Mouse (Mus musculus): Measurements from ENCODE around the gene Tbx1. TPM values are rescaled to one million over a fixed set of nuclear protein-coding genes. Genes with fewer than 3 reads are reported as not detected.

Tbx1 gene
- polyA plus RNA-seq, 1 experiment from 2014 or later: 0.93 TPM

DNA sequence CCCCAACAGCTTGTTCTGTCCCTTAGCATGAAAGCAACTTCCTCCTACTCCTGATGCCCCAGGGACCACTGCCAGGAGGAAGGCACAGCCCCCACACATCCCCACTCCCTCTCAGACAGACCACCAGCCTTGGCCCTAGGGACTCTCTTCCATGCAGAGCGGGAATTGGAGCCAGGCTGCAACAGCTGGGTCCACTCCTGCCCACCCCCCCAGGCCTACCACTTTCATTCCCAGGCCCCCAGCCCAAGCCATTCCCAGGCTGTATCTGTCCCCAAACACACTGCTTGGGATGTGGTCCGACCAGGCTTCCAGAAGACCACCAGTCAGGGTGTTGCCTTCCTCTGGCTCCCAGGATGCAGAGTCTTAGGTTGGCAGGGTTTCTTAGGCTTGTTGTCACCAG is 18.6 kb upstream of the Tbx1 start:
- 80% methylated on average over 2 of the region's 2 CpGs for WGBS
- no peak overlapping the region for H3K4me2 ChIP-seq (replicated peaks; ENCODE audit: low read depth)
- no peaks in the 10 kb centered on the region for H3K27me3 ChIP-seq (replicated peaks; ENCODE audit: control insufficient read depth, insufficient read depth, low read length)
- H3K27ac ChIP-seq (ENCODE audit: low read depth, low read length): no peak overlapping the region
- H3K4me3 ChIP-seq (ENCODE audit: low read depth, low read length): no peak overlapping the region
- ATAC-seq: no peak
- no peak overlapping the region for H3K9ac ChIP-seq (ENCODE audit: low read depth, low read length)
- H3K9me3 ChIP-seq (ENCODE audit: control insufficient read depth): no peaks in the 10 kb centered on the region
- TF ChIP-seq CTCF (IDR thresholded peaks at IDR 0.05; ENCODE audit: low read depth): no peak
- no peaks in the 10 kb centered on the region for H3K36me3 ChIP-seq (ENCODE audit: control insufficient read depth, insufficient read depth)
- no peaks in the 10 kb centered on the region for H3K4me1 ChIP-seq (replicated peaks; ENCODE audit: control insufficient read depth, insufficient read depth, low read length)

- Histone ChIP-seq H3K9ac (ENCODE audit: low read depth, low read length) (no peak overlapping the region), H3K27ac (ENCODE audit: low read depth, low read length) (no peak overlapping the region), H3K9me3 (ENCODE audit: control insufficient read depth) (no peaks in the 10 kb centered on the region), H3K27me3 (replicated peaks; ENCODE audit: control insufficient read depth, insufficient read depth, low read length) (no peaks in the 10 kb centered on the region), H3K4me1 (replicated peaks; ENCODE audit: control insufficient read depth, insufficient read depth, low read length) (no peaks in the 10 kb centered on the region), H3K36me3 (ENCODE audit: control insufficient read depth, insufficient read depth) (no peaks in the 10 kb centered on the region), H3K4me2 (replicated peaks; ENCODE audit: low read depth) (no peak overlapping the region), H3K4me3 (ENCODE audit: low read depth, low read length) (no peak overlapping the region)
- 21% methylated on average over 11 of the region's 11 CpGs for WGBS
- no peak for ATAC-seq
- TF ChIP-seq CTCF (IDR thresholded peaks at IDR 0.05; ENCODE audit: low read depth): no peak
These were observed 17.8 kb upstream of the Tbx1 start for GRCm38 (mm10) chr16:18608226-18608625.

GRCm38 (mm10) chr16:18605705-18606104 is 15.2 kb upstream of the Tbx1 start:
- Histone ChIP-seq H3K4me2 (replicated peaks; ENCODE audit: low read depth) (no peak overlapping the region), H3K27ac (ENCODE audit: low read depth, low read length) (no peak overlapping the region), H3K27me3 (replicated peaks; ENCODE audit: control insufficient read depth, insufficient read depth, low read length) (no peaks in the 10 kb centered on the region), H3K4me3 (ENCODE audit: low read depth, low read length) (no peak overlapping the region), H3K9ac (ENCODE audit: low read depth, low read length) (no peak overlapping the region), H3K4me1 (replicated peaks; ENCODE audit: control insufficient read depth, insufficient read depth, low read length) (no peaks in the 10 kb centered on the region), H3K9me3 (ENCODE audit: control insufficient read depth) (no peaks in the 10 kb centered on the region), H3K36me3 (ENCODE audit: control insufficient read depth, insufficient read depth) (no peaks in the 10 kb centered on the region)
- 51% methylated on average over 5 of the region's 5 CpGs for whole genome bisulfite sequencing
- TF ChIP-seq CTCF (IDR thresholded peaks at IDR 0.05; ENCODE audit: low read depth): no peak
- ATAC-seq: no peak

DNA sequence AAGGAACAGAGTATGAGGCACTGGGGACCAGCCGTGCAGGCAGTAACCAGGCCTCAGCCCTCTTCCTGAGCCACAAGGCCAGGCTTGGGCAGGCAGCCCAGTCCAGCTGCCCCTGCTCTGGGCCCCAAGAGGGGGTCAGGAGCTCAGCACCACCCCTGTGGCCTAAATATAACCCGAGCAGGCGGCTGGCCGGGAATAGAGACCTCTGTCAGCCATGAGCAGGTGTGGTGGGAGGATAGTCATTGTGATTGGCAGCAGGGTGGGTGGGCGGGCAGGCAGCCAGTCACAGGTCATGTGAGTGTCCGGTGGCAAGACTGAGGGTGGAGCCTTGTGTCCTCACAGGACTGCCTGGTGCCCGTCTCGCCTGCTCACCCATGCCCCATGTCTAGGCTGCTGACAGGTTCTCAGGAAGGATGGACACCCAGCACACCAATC is 13.8 kb upstream of the Tbx1 start:
- Histone ChIP-seq H3K27me3 (replicated peaks; ENCODE audit: control insufficient read depth, insufficient read depth, low read length) (no peaks in the 10 kb centered on the region), H3K4me1 (replicated peaks; ENCODE audit: control insufficient read depth, insufficient read depth, low read length) (no peaks in the 10 kb centered on the region), H3K4me2 (replicated peaks; ENCODE audit: low read depth) (no peak overlapping the region), H3K27ac (ENCODE audit: low read depth, low read length) (no peak overlapping the region), H3K4me3 (ENCODE audit: low read depth, low read length) (no peak overlapping the region), H3K36me3 (ENCODE audit: control insufficient read depth, insufficient read depth) (no peaks in the 10 kb centered on the region), H3K9me3 (ENCODE audit: control insufficient read depth) (no peaks in the 10 kb centered on the region), H3K9ac (ENCODE audit: low read depth, low read length) (no peak overlapping the region)
- ATAC-seq: no peak
- WGBS: 55% methylated on average over 6 of the region's 8 CpGs
- no peak for TF ChIP-seq CTCF (IDR thresholded peaks at IDR 0.05; ENCODE audit: low read depth)

DNA sequence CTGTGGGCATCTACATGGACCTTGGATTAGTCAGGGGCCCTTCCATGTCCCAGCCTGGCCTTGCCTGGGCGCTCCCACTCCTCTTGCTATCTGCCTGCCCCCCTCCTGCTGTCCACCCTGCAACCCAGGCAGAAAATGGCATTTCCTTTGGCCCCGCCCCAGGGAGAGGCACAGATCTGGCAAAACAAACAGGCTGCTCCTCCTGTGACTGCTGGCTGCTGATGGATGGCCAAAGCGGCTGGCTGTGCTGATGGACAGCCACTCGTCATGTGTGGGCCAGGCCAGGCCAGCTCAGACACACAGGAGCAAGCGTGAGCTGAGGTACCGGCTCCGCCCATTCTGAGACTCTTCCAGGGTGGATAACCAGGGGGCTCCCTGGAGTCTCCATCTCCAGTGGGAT is 11.0 kb upstream of the Tbx1 start:
- H3K27ac ChIP-seq (ENCODE audit: low read depth, low read length): no peak overlapping the region
- no peak overlapping the region for H3K9ac ChIP-seq (ENCODE audit: low read depth, low read length)
- TF ChIP-seq CTCF (IDR thresholded peaks at IDR 0.05; ENCODE audit: low read depth): no peak
- no peaks in the 10 kb centered on the region for H3K4me1 ChIP-seq (replicated peaks; ENCODE audit: control insufficient read depth, insufficient read depth, low read length)
- H3K4me3 ChIP-seq (ENCODE audit: low read depth, low read length): no peak overlapping the region
- no peak for ATAC-seq
- no peaks in the 10 kb centered on the region for H3K36me3 ChIP-seq (ENCODE audit: control insufficient read depth, insufficient read depth)
- no peaks in the 10 kb centered on the region for H3K9me3 ChIP-seq (ENCODE audit: control insufficient read depth)
- 56% methylated on average over 7 of the region's 7 CpGs for WGBS
- H3K27me3 ChIP-seq (replicated peaks; ENCODE audit: control insufficient read depth, insufficient read depth, low read length): no peaks in the 10 kb centered on the region
- no peak overlapping the region for H3K4me2 ChIP-seq (replicated peaks; ENCODE audit: low read depth)

DNA sequence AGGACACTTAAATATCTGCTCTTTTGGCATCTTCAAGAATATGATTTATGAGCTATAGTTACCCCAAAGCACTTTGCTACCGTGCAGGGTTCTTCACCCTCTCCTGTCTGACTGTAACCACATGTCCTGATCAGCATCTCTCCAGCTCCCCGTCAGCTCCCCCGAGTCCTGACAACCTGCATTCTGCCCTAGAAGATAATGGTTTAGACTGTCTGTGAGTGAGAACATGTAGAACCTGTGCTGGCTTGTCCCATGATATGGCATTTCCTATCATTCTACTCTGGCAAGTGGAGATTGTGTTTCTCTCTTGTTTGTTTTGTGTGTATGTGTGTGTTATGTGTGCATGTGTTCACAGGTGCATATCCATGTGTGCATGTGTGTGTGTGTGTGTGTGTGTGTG is 7.5 kb upstream of the Tbx1 start:
- no peak overlapping the region for H3K27ac ChIP-seq (ENCODE audit: low read depth, low read length)

DNA sequence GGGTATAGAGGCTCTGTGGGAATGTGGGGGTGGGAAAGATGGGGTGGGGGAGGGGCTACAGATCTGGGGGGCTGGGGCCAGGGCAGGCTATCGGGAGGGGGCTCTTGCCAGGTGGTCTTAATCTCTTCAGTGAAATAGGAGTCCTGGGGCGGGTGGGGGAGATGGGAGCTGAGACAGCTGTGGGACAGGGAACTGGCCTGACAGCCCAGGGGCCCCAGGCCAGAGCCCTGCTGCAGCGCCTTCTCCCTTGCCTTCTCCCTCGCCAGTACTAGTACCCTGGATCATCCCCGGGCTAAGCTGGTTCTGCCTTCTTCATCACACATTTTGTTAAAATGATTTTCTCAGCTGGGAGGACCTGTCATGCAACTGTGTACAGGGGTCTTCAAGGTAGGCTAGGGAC is 5.8 kb upstream of the Tbx1 start:
- Histone ChIP-seq H3K4me1 (replicated peaks; ENCODE audit: control insufficient read depth, insufficient read depth, low read length) (peaks cover 3% of the 10 kb centered on the region), H3K4me2 (replicated peaks; ENCODE audit: low read depth) (no peak overlapping the region), H3K27me3 (replicated peaks; ENCODE audit: control insufficient read depth, insufficient read depth, low read length) (peaks cover 8% of the 10 kb centered on the region), H3K9me3 (ENCODE audit: control insufficient read depth) (no peaks in the 10 kb centered on the region), H3K36me3 (ENCODE audit: control insufficient read depth, insufficient read depth) (no peaks in the 10 kb centered on the region), H3K27ac (ENCODE audit: low read depth, low read length) (no peak overlapping the region), H3K4me3 (ENCODE audit: low read depth, low read length) (no peak overlapping the region), H3K9ac (ENCODE audit: low read depth, low read length) (no peak overlapping the region)
- 75% methylated on average over 5 of the region's 5 CpGs for WGBS
- no peak for TF ChIP-seq CTCF (IDR thresholded peaks at IDR 0.05; ENCODE audit: low read depth)
- no peak for ATAC-seq

More for the DNA sequence above, 7.5 kb upstream of the Tbx1 start:
- TF ChIP-seq CTCF (IDR thresholded peaks at IDR 0.05; ENCODE audit: low read depth): no peak
- ATAC-seq: no peak
- H3K27me3 ChIP-seq (replicated peaks; ENCODE audit: control insufficient read depth, insufficient read depth, low read length): no peaks in the 10 kb centered on the region; the same call in 1 of the 2 replicates
- no peaks in the 10 kb centered on the region for H3K4me1 ChIP-seq (replicated peaks; ENCODE audit: control insufficient read depth, insufficient read depth, low read length)
- H3K36me3 ChIP-seq (ENCODE audit: control insufficient read depth, insufficient read depth): no peaks in the 10 kb centered on the region
- no peak overlapping the region for H3K4me3 ChIP-seq (ENCODE audit: low read depth, low read length)
- H3K4me2 ChIP-seq (replicated peaks; ENCODE audit: low read depth): no peak overlapping the region
- WGBS: 70% methylated on average over 3 of the region's 3 CpGs
- no peak overlapping the region for H3K9ac ChIP-seq (ENCODE audit: low read depth, low read length)
- H3K9me3 ChIP-seq (ENCODE audit: control insufficient read depth): no peaks in the 10 kb centered on the region

All from intestine, postnatal 0 days (tissue).